8 mouse cellular contexts compared by ENCODE assay signal in the genomic region with DNA sequence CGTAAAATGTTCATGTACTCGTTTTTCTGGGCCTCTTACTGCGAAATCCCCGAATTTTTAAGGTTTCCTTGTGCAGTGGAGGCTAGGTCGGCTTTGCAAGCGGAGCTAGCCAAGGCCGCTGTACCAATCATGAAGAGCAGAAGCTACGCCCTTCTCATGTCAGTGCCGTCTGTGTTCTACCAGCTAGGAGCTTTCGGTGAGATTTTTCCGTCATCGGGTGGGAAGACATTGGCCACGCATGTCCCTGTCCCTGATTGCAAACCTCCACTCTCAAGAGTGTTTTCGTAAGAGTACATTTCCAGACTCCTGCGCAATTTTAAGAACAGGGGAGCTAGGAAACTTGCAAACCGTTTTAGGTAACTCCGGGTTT. TPM values are rescaled to one million over a fixed set of nuclear protein-coding genes. Genes with fewer than 3 reads are reported as not detected.
DNase-seq lines count a peak whose midpoint lies in the region; TF ChIP-seq lines count a peak whose summit lies in the region.

No protein-coding gene starts in this region.

- no peaks in the 10 kb centered on the region for H3K27me3 ChIP-seq in hindbrain, embryonic 10.5 days (ENCODE audit: insufficient read depth, poor library complexity, severe bottlenecking)

- peak; percentile 46; the same call in 1 of the 2 replicates for TF ChIP-seq POLR2A in embryonic fibroblast, embryonic 13.5 days (IDR thresholded peaks at IDR 0.05; ENCODE audit: low read depth, low read length)

- WGBS in hindbrain, embryonic 10.5 days, result 1% methylated on average over 17 of the region's 17 CpGs

- H3K9me3 ChIP-seq in ES-E14 (ENCODE audit: control insufficient read depth, insufficient read depth, low read depth, low read length), result no peaks in the 10 kb centered on the region
- H3K9me3 ChIP-seq in hindbrain, embryonic 10.5 days, result no peaks in the 10 kb centered on the region

- in situ Hi-C loops in ES-E14 (cut with MboI; ENCODE audit: low sequenced_read_pairs in 2 of 2, unreplicated experiment in 2 of 2), result loop anchor here in 1 of 2 experiments (10.0 kb wide), 2 partner anchors 274 to 374 kb away; a partner anchor contains a TSS

- H3K27ac ChIP-seq in ES-E14 (ENCODE audit: insufficient read depth, low read depth, low read length, poor library complexity, severe bottlenecking), result no peak overlapping the region; the same call in 1 of the 2 replicates
- H3K27ac ChIP-seq in embryonic fibroblast, embryonic 13.5 days (ENCODE audit: insufficient read depth, low read length), result peak overlapping the region; percentile 73
- H3K27ac ChIP-seq in hindbrain, embryonic 10.5 days, result peak overlapping the region; percentile 85

- H3K9ac ChIP-seq in ES-E14 (ENCODE audit: insufficient read depth, low read depth, low read length, poor library complexity, severe bottlenecking), result peak overlapping the region; percentile 33

- no peak for TF ChIP-seq CTCF in embryonic fibroblast, embryonic 13.5 days (IDR thresholded peaks at IDR 0.05; ENCODE audit: borderline replicate concordance, insufficient read depth, low read length)

- peak overlapping the region; percentile 61 to 70 for H3K4me3 ChIP-seq in ES-E14 (ENCODE audit: insufficient read depth in 1 of 2, low read depth in 1 of 2, low read length in 2 of 2, poor library complexity in 1 of 2, severe bottlenecking in 1 of 2)
- H3K4me3 ChIP-seq in embryonic fibroblast, embryonic 13.5 days (ENCODE audit: insufficient read depth, low read length), result peak overlapping the region; percentile 44
- peak overlapping the region; percentile 89 for H3K4me3 ChIP-seq in hindbrain, embryonic 10.5 days

- no peaks in the 10 kb centered on the region for H3K36me3 ChIP-seq in ES-E14 (ENCODE audit: control insufficient read depth, insufficient read depth, low read length, poor library complexity, severe bottlenecking)
- no peaks in the 10 kb centered on the region for H3K36me3 ChIP-seq in hindbrain, embryonic 10.5 days

- no peak for DNase-seq in ES-E14 (ENCODE audit: low read depth, low spot score)
- peak; percentile 49 for DNase-seq in adrenal gland, adult 8-10 months
- DNase-seq in hindbrain, embryonic 10.5 days (ENCODE audit: low spot score), result peak; percentile 53
- peak; percentile 41 for DNase-seq in left cerebral cortex, adult 11 months (ENCODE audit: low spot score)
- peak; percentile 51 for DNase-seq in lung, postnatal 14 days
- peak; percentile 61 to 71 for DNase-seq in right cerebral cortex, postnatal 10 days (ENCODE audit: low spot score in 2 of 2)
- no peak for DNase-seq in yolk sac, embryonic 10.5 days (ENCODE audit: low spot score)

- H3K4me1 ChIP-seq in ES-E14 (ENCODE audit: control insufficient read depth in 2 of 2, insufficient read depth in 2 of 2, low read length in 2 of 2, poor library complexity in 1 of 2), result peaks cover 0 to 2% of the 10 kb centered on the region in 2 experiments; a peak in 2 of 4 replicates
- H3K4me1 ChIP-seq in embryonic fibroblast, embryonic 13.5 days (ENCODE audit: control insufficient read depth, insufficient read depth, low read length), result peaks cover 2% of the 10 kb centered on the region; the same call in 1 of the 2 replicates
- H3K4me1 ChIP-seq in hindbrain, embryonic 10.5 days (replicated peaks), result peaks cover 25% of the 10 kb centered on the region

TF ChIP-seq in ES-E14, 5 proteins besides CTCF, POLR2A, EP300 and RAD21:
- no peak for TF ChIP-seq ZNF384 (IDR thresholded peaks at IDR 0.05; ENCODE audit: low read depth, low read length)
- no peak for TF ChIP-seq MAFK (IDR thresholded peaks at IDR 0.05; ENCODE audit: insufficient read depth, low read depth, low read length)
- no peak for TF ChIP-seq ZC3H11A (IDR thresholded peaks at IDR 0.05; ENCODE audit: borderline replicate concordance, low read depth, low read length)
- no peak for TF ChIP-seq HCFC1 (IDR thresholded peaks at IDR 0.05; ENCODE audit: borderline replicate concordance, insufficient read depth, low read length)
- TF ChIP-seq CHD2 (IDR thresholded peaks at IDR 0.05; ENCODE audit: low read depth, low read length), result no peak

RNA-seq across cellular contexts. Expression of a gene that starts 0.6 kb away (rescaled TPM):
- total RNA-seq in ES-E14 (2012; rRNA removed), result 18.5 and 23.2 TPM in 2 replicates
- 100 to 1,000 TPM in 1 of 4 experiments, 10 to 100 TPM in 3; 80.8 to 101 (median 85.6) TPM for total RNA-seq in adrenal gland, adult 8-10 months (2022)
- 58.0 and 65.2 TPM in 2 replicates for polyA plus RNA-seq in embryonic fibroblast, embryonic 13.5 days (2011; ENCODE audit: insufficient read length, low read depth, missing spikeins)
- polyA plus RNA-seq in hindbrain, embryonic 10.5 days (2016; fragmentation: Nextera tagmentation; extraction: Ambion mirVana), result 35.8 and 44.0 TPM in 2 replicates

RNA-seq across cellular contexts. Expression of a gene that starts 50.4 kb away (rescaled TPM):
- total RNA-seq in ES-E14 (2012; rRNA removed), result 14.2 and 16.2 TPM in 2 replicates
- total RNA-seq in adrenal gland, adult 8-10 months (2022), result 10 to 100 TPM; 31.3 to 33.8 (median 31.9) TPM
- polyA plus RNA-seq in embryonic fibroblast, embryonic 13.5 days (2011; ENCODE audit: insufficient read length, low read depth, missing spikeins), result 29.1 and 29.7 TPM in 2 replicates
- 49.0 and 53.1 TPM in 2 replicates for polyA plus RNA-seq in hindbrain, embryonic 10.5 days (2016; fragmentation: Nextera tagmentation; extraction: Ambion mirVana)

Comparison
In these comparisons a context has a peak if more than half of its experiments do, and no peak if none do; other contexts are left out.
1. DNase-seq: peak in adrenal gland, adult 8-10 months (single experiment), hindbrain, embryonic 10.5 days (single experiment), left cerebral cortex, adult 11 months (single experiment), lung, postnatal 14 days (single experiment) and right cerebral cortex, postnatal 10 days (2 of 2); none in ES-E14 (single experiment) and yolk sac, embryonic 10.5 days (single experiment).
2. Peak in every context shown above with its lines, with median percentiles within 50 percentile points of each other: H3K4me3 ChIP-seq.